Mouse (Mus musculus) spleen, adult 2 months (tissue): ENCODE results near the gene Tnfaip8l1.

Experiments
- CTCF ChIP-seq: fragments of 200-500 bp; IDR thresholded peaks from 2 replicates; pipeline ENCODE4 v1.5.1; 2011; ENCODE audit warnings: mild to moderate bottlenecking, inconsistent platforms; ENCODE audit not compliant: insufficient read depth, insufficient read length, insufficient replicate concordance; ENCODE audit errors: extremely low read depth
- POLR2A ChIP-seq: fragments of 200-500 bp; IDR thresholded peaks from 2 replicates; pipeline ENCODE4 v1.6.1; 2011; ENCODE audit warnings: low read depth, low read length, inconsistent platforms

- TF ChIP-seq CTCF (no peak), POLR2A (no peak)
Measured at GRCm38 (mm10) chr17:56219805-56220204, 57.5 kb downstream of the Tnfaip8l1 start.
